Mouse (Mus musculus) gastrocnemius, postnatal 10 days (tissue): Measurements from ENCODE around the gene Cdh12. TPM values are rescaled to one million over a fixed set of nuclear protein-coding genes. Genes with fewer than 3 reads are reported as not detected.
"Not testable (repeated sequence)": the region's sequence is repeated elsewhere in the genome, so short reads cannot be mapped to it uniquely, and the experiment has no call there.

Source experiments
- DNase-seq: peaks from one replicate; pipeline ENCODE4 v3.0.0; 2021; ENCODE audit warnings: mixed read lengths
- total RNA-seq, 2 experiments: library from RNA; stranded (reverse); gene quantifications; 2 replicates each; pipeline ENCODE4 v1.2.3; 2021

Cdh12 gene
- total RNA-seq, 2 experiments from 2014 or later = 0.33 TPM; not detected in 1

DNA sequence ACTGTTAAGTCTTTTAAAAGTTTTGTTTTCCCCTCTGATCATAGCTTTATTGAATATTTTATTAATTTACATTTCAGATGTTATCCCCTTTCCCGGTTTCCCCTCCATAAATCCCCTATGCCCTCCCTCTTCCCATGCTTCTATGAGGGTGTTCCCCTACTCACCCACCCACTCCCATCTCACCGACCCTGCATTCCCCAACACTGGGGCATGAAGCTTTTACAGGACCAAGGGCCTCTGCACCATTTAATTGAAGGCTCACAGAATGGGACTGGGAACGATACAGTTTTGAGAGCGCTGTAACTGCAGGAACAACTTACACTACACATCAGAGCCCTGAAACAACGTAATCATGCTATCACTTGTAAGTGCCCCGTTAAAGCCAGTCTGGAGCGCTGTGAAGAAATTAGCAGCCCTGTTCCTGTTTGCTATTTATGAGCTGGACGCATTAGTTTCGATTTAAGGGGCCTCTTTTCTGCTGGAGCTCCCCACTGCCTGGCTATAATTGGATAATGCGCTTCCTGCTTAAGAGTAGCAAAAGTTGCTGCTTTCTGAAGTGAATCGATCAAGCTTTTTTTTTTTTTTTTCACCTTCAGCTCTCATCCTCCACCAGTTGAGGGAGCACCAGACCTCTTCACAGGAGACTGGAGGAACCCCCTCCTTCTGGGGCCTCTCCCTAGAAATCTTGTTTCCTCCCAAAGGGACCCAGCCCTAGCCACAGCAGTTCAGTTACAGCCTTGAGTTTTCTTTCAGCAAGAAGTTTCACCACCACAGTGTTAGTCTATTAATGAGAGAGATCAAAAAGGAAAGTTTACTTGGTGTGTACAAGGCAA is 660.2 kb downstream of the Cdh12 start:
- DNase-seq = peak; percentile 5

DNA sequence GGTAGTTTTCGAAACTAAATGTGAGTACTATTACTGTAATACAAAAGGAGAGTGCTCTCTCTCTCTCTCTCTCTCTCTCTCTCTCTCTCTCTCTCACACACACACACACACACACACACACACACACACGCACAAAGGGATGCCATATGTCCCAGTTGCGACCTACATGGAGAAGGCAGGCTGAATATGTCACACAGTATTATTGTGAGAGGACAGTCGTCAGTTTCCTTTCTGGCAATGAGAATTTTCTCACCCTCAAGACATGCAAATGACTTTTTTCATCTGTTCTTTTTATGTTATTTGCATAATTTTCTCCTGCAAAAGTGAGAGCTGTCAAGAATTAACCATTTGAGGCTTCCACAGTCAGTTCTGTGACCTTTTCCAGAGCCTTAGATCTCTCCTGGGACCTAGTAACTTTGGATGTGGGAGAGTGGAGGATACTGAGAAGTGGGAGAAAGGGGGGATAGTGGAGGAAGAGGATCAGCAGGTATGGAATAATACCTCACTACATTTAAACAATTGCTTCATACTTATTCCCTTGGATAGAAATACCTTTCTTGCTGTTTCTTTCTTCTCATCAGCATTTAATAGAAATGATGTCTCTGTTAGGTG is 660.9 kb downstream of the Cdh12 start:
- DNase-seq = no peak

- no peak for DNase-seq
Measured at GRCm38 (mm10) chr15:21110874-21111603, 662.0 kb downstream of the Cdh12 start.

GRCm38 (mm10) chr15:21114775-21115174 is 665.7 kb downstream of the Cdh12 start:
- DNase-seq = not testable (repeated sequence)

DNA sequence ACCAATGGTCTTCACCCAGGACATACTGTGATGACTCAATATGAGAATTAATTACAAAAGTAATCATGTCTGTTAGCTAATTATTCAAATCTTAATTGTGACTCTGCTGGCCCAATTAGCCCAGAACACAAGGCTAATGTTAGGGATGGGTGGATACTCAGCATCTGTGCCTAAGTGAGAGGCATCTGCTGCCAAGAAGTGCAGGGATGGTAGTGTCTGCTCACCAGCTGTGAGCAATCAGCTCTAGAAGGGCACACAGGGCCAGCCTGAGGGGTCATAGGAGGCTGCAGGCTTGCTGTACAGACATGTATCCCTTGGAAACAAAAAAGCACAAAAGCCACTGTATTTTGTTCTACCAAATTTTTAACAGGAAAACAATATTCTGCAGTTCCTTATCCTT is 681.6 kb downstream of the Cdh12 start:
- DNase-seq = no peak

DNA sequence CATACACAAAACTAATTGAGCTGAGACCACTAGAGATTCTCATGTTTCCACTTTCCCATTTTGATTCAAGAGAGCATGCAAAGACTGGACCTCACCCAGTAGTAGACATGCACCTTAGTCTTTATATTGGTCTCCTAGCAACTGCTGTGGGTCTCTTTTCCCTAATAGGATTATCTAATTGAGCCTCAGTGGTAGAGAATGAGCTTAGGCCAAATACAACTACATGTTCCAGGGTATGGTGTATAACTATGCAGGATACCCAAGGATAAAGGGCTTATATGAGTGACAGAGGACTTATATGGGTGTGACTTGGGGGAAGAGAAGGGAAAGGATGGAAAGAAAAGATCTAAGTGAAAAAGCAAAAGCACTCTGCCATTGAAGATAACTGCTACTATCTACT is 683.9 kb downstream of the Cdh12 start:
- no peak for DNase-seq

- DNase-seq = no peak
Measured at GRCm38 (mm10) chr15:21146896-21147295, 697.8 kb downstream of the Cdh12 start.

DNA sequence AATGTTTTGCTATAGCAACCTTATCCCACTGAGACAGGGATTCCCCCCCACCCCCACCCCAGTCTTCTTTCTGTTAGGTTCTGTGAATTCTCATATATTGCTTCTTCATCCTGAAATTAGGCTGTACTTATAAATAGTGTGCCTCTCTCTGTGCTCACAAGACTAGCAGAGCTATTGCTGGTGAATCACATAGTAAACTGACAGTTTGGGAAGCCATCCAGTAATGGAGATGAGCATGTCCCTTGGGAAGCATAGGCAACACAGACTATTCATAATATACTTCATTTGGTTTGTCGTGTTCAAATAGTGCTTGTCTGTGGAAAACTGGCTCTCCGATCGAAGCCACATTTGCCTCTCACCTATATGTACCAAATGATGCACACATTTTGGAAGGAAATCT is 704.5 kb downstream of the Cdh12 start:
- DNase-seq = no peak

GRCm38 (mm10) chr15:21179727-21180126 is 730.7 kb downstream of the Cdh12 start:
- DNase-seq = no peak

DNA sequence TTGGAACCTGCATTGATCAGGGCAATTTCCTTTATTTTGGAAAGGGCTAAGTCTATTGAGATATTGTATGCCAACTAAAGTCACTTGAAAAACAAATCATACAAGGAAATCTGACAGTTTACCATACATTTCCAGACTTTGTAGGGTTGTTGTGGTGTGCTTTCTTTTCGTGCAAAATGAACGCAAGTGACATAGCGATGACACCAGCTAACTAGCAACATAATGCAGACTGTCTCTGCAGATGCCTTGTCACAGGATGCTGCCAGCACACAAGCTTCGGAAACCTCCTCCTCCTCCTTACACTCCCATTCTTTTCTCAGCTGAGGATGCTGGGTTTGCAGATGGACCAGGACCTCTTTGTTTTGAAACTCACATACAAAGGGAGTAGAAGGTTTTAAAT is 731.1 kb downstream of the Cdh12 start:
- no peak for DNase-seq

GRCm38 (mm10) chr15:21185799-21186198 is 736.7 kb downstream of the Cdh12 start:
- DNase-seq = no peak

DNA sequence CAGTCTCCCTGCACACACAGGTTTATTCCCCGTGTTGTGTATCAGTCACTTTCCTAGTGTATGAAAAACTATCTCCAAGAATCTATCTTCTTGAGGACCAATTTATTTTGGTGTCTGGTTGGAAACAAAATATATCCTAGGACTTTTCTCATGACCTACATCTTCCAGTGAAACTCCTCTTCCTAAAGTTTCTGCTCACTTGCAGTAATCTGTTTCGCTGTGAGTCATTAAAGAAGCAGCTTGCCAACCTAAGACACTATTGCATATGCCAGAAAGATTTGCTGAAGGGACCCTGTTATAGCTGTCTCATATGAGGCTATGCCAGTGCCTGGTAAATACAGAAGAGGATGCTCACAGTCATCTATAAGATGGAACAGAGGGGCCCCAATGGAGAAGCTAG is 761.0 kb downstream of the Cdh12 start:
- DNase-seq = not testable (repeated sequence)

DNA sequence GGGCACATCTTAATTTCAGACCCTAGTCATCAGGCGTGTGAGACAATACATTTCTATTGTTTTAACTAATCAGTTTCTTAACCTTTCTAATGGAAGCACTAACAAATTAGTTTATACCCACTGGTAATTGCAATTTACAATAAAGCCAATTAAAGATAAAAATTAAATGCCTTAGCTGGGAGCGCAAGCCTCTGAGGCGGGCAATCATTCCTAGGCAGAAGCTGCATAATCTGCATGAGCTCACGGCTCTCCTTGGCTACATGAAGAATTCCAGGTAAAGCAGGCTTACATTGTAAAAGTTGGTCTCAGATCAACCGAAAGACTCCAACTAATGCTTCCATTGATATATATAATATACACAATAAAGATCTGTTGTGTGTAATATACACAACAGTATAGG is 773.9 kb downstream of the Cdh12 start:
- no peak for DNase-seq

DNA sequence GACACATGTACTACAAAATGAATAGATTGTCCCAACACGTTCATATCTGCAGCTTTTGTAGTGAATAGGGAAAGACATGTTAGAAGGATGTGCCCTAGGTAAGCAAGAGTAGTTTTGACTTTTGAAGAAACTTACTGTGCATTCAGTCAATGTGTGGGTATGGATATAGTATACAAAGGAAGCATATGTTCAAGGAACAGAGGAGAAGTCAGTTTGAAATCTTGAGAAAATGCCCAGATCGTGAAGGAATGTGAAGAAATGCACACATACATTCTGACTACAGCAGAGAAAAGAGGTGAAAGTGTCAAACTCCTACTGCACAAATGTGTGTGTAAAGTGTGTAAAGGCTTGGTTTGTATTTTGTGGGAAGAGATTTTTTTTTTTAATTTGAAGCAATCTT is 812.3 kb downstream of the Cdh12 start:
- DNase-seq = no peak

- no peak for DNase-seq
Measured at GRCm38 (mm10) chr15:21269856-21270255, 820.8 kb downstream of the Cdh12 start.

- DNase-seq = no peak
Measured at GRCm38 (mm10) chr15:21297051-21297450, 848.0 kb downstream of the Cdh12 start.

- DNase-seq = no peak
Measured at GRCm38 (mm10) chr15:21315457-21315856, 866.4 kb downstream of the Cdh12 start.

DNA sequence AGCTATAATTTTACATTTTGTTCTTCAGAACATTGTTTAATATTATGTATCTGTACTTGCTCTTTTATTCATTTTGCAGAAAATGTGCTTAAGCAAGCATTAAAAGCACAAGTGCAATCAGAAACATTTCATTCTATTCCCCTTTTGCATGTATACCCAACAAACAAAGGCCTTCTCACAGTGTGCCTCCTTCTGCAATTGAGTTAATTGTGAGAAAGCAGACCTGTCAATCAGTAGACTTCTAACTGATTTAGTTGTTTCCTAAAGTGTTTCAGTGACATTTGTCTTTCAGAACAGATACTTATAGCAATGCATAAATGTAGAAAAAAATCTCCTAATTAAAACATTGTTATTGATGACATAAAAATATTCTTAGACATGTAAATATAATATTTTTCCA is 894.8 kb downstream of the Cdh12 start:
- DNase-seq = no peak

- DNase-seq = no peak
Measured at GRCm38 (mm10) chr15:21344323-21344722, 895.3 kb downstream of the Cdh12 start.

DNA sequence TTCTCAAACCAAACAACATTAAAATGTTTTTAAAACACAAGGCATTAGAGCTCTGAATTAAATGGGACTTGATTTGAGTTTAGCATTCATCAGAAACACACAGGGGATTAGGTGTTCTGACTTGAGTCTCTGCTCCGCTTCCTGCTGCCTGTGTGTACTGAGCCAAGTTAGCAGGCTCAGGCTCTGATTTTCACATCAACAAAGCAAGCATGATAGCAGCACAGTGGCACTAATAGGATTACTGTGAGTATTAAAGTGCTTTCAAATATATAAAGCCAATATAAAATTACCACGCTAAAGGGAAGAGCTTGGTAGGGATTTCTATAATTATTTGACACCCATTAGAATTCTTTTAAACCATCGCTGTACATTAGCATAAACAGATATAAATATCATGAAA is 895.7 kb downstream of the Cdh12 start:
- DNase-seq = no peak

- no peak for DNase-seq
Measured at GRCm38 (mm10) chr15:21355356-21356101, 906.5 kb downstream of the Cdh12 start.

- no peak for DNase-seq
Measured at GRCm38 (mm10) chr15:21366366-21366765, 917.3 kb downstream of the Cdh12 start.

DNA sequence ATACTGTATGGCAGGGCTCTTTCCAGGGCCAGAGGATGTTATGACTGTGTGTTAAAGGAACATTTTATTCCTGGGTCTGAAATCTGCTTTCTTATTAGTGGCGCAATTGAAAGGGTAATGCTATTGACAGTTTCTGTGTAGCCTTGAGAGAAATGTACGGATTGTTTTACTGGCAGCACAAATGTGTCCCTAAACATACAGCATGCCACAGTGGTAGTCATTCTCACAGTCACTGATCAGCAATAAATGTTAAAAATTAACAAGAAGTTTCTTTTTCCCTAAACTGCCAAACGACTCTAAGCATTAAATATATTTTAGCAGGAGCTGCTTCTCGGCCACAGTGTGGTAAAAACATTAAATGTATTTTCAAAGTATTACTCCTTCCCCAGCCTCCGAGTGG is 926.4 kb downstream of the Cdh12 start:
- no peak for DNase-seq
